Mouse (Mus musculus): ENCODE data around the gene Hmx1. TPM values are rescaled to one million over a fixed set of nuclear protein-coding genes. Genes with fewer than 3 reads are reported as not detected.
A peak's percentile ranks its signal among the peaks of the same experiment; 100 is the strongest.

The Hmx1 gene
- total and polyA plus RNA-seq, 2 experiments, result not detected

DNA sequence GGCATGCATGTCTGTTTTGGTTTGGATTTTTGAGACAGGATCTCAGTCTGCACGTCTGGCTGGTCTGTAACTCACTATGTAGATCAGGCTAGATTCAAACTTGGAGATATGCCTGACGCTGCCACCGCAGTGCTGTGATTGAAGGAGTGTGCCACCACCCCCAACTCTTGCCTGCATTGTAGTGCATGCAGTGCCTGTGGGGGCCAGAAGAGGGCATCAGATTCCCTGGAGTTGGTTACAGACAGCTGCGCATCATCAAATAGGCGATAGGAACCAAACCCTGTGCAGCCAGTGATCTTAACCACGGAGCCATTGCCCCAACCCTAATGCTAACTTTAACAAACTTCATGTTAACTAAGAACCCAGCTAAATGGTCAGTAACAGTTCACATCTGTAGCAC lies 49.9 kb downstream of the Hmx1 start:
- 87% methylated on average over 6 of the region's 6 CpGs for WGBS
- no peaks in the 10 kb centered on the region for H3K36me3 ChIP-seq (ENCODE audit: control insufficient read depth, insufficient read depth, low read length)

GRCm38 (mm10) chr5:35440459-35440858 lies 51.6 kb downstream of the Hmx1 start:
- Histone ChIP-seq H3K4me1 (ENCODE audit: control insufficient read depth, insufficient read depth, low read length) (no peaks in the 10 kb centered on the region), H3K9ac (ENCODE audit: low read depth, low read length) (no peak overlapping the region), H3K79me2 (ENCODE audit: control insufficient read depth, insufficient read depth, low read length) (no peaks in the 10 kb centered on the region), H3K36me3 (ENCODE audit: control insufficient read depth, insufficient read depth, low read length) (no peaks in the 10 kb centered on the region), H3K4me3 (ENCODE audit: insufficient read depth, low read depth, low read length) (no peak overlapping the region), H3K27me3 (ENCODE audit: control insufficient read depth, insufficient read depth, low read length) (no peaks in the 10 kb centered on the region), H3K27ac (replicated peaks; ENCODE audit: insufficient read depth, low read depth, low read length) (no peak overlapping the region)
- 61% methylated on average over 8 of the region's 8 CpGs for WGBS
- DNase-seq (ENCODE audit: extremely low read depth, low read depth, low spot score), result no peak
- TF ChIP-seq POLR2A (IDR thresholded peaks at IDR 0.05; ENCODE audit: extremely low read depth, insufficient read depth, low read length), result no peak
- TF ChIP-seq CTCF (IDR thresholded peaks at IDR 0.05; ENCODE audit: low read depth, low read length), result no peak

More for the DNA sequence above, 49.9 kb downstream of the Hmx1 start:
- DNase-seq (ENCODE audit: extremely low read depth, low read depth, low spot score), result no peak
- no peaks in the 10 kb centered on the region for H3K4me1 ChIP-seq (ENCODE audit: control insufficient read depth, insufficient read depth, low read length)
- TF ChIP-seq POLR2A (IDR thresholded peaks at IDR 0.05; ENCODE audit: extremely low read depth, insufficient read depth, low read length), result no peak
- TF ChIP-seq CTCF (IDR thresholded peaks at IDR 0.05; ENCODE audit: low read depth, low read length), result 0 out of 2 replicates have a peak, but pooled peaks have one; percentile 11
- no peak overlapping the region for H3K27ac ChIP-seq (replicated peaks; ENCODE audit: insufficient read depth, low read depth, low read length)
- H3K4me3 ChIP-seq (ENCODE audit: insufficient read depth, low read depth, low read length), result no peak overlapping the region
- H3K79me2 ChIP-seq (ENCODE audit: control insufficient read depth, insufficient read depth, low read length), result no peaks in the 10 kb centered on the region
- no peaks in the 10 kb centered on the region for H3K27me3 ChIP-seq (ENCODE audit: control insufficient read depth, insufficient read depth, low read length)
- no peak overlapping the region for H3K9ac ChIP-seq (ENCODE audit: low read depth, low read length)

DNA sequence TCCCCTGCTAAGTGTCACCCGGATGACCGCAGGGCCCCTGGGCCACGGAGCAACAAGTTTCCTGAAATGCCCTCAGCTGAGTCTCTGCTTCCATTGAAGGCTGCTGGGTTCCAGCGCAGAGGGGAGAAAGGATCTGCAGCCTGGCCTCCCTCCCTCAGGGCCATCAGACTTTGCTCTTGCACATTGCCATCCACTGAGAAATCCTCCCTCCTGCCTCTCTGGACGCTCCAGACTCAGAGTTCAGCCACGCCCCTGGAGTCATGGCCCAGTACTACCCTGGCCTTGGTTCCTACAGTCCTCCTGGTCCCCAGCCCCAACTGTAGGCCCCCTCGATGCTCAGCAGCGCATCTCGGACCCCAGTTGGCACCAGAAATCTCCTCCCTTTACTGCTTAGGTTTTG lies 52.5 kb downstream of the Hmx1 start:
- Histone ChIP-seq H3K27ac (replicated peaks; ENCODE audit: insufficient read depth, low read depth, low read length) (no peak overlapping the region), H3K27me3 (ENCODE audit: control insufficient read depth, insufficient read depth, low read length) (no peaks in the 10 kb centered on the region), H3K79me2 (ENCODE audit: control insufficient read depth, insufficient read depth, low read length) (no peaks in the 10 kb centered on the region), H3K9ac (ENCODE audit: low read depth, low read length) (no peak overlapping the region), H3K36me3 (ENCODE audit: control insufficient read depth, insufficient read depth, low read length) (no peaks in the 10 kb centered on the region), H3K4me3 (ENCODE audit: insufficient read depth, low read depth, low read length) (no peak overlapping the region), H3K4me1 (ENCODE audit: control insufficient read depth, insufficient read depth, low read length) (no peaks in the 10 kb centered on the region)
- TF ChIP-seq CTCF (IDR thresholded peaks at IDR 0.05; ENCODE audit: low read depth, low read length) (no peak), POLR2A (IDR thresholded peaks at IDR 0.05; ENCODE audit: extremely low read depth, insufficient read depth, low read length) (no peak)
- 71% methylated on average over 9 of the region's 9 CpGs for WGBS
- DNase-seq (ENCODE audit: extremely low read depth, low read depth, low spot score), result no peak

DNA sequence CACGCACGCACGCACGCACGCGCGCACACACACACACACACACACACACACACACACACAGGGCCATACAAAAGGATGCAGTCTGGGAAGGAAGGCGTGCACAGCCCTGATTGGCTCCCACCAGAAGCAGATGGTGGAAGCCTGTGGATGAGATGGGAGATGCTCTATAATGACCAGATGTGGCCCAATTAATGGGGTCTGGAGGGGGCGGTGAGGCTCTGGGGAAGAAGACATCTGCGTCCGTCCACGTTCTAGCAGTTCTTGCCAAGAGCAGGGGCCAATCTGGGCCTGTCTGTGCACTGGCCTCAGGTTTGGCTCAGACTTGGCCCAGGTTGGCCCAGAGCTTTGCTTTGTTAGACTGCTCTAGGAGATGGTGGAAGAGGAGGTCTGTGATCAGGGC lies 55.8 kb downstream of the Hmx1 start:
- H3K36me3 ChIP-seq (ENCODE audit: control insufficient read depth, insufficient read depth, low read length), result no peaks in the 10 kb centered on the region
- no peaks in the 10 kb centered on the region for H3K79me2 ChIP-seq (ENCODE audit: control insufficient read depth, insufficient read depth, low read length)
- 0 out of 2 replicates have a peak, but pooled peaks cover 3% of the 10 kb centered on the region for H3K27me3 ChIP-seq (ENCODE audit: control insufficient read depth, insufficient read depth, low read length)
- TF ChIP-seq CTCF (IDR thresholded peaks at IDR 0.05; ENCODE audit: low read depth, low read length), result no peak
- TF ChIP-seq POLR2A (IDR thresholded peaks at IDR 0.05; ENCODE audit: extremely low read depth, insufficient read depth, low read length), result no peak
- H3K4me3 ChIP-seq (ENCODE audit: insufficient read depth, low read depth, low read length), result no peak overlapping the region
- H3K4me1 ChIP-seq (ENCODE audit: control insufficient read depth, insufficient read depth, low read length), result no peaks in the 10 kb centered on the region
- WGBS, result 91% methylated on average over 12 of the region's 12 CpGs
- DNase-seq (ENCODE audit: extremely low read depth, low read depth, low spot score), result no peak
- H3K27ac ChIP-seq (replicated peaks; ENCODE audit: insufficient read depth, low read depth, low read length), result no peak overlapping the region
- H3K9ac ChIP-seq (ENCODE audit: low read depth, low read length), result no peak overlapping the region

- Histone ChIP-seq H3K4me1 (ENCODE audit: control insufficient read depth, insufficient read depth, low read length) (no peaks in the 10 kb centered on the region), H3K9ac (ENCODE audit: low read depth, low read length) (no peak overlapping the region), H3K4me3 (ENCODE audit: insufficient read depth, low read depth, low read length) (no peak overlapping the region), H3K27ac (replicated peaks; ENCODE audit: insufficient read depth, low read depth, low read length) (no peak overlapping the region), H3K36me3 (ENCODE audit: control insufficient read depth, insufficient read depth, low read length) (no peaks in the 10 kb centered on the region), H3K27me3 (ENCODE audit: control insufficient read depth, insufficient read depth, low read length) (0 out of 2 replicates have a peak, but pooled peaks cover 3% of the 10 kb centered on the region), H3K79me2 (ENCODE audit: control insufficient read depth, insufficient read depth, low read length) (no peaks in the 10 kb centered on the region)
- TF ChIP-seq CTCF (IDR thresholded peaks at IDR 0.05; ENCODE audit: low read depth, low read length), result no peak
- no peak for TF ChIP-seq POLR2A (IDR thresholded peaks at IDR 0.05; ENCODE audit: extremely low read depth, insufficient read depth, low read length)
- WGBS, result 41% methylated on average over 27 of the region's 27 CpGs
- no peak for DNase-seq (ENCODE audit: extremely low read depth, low read depth, low spot score)
These were observed 58.9 kb downstream of the Hmx1 start for GRCm38 (mm10) chr5:35447656-35448443.

Other genes starting within 250 kb of the Hmx1 start
- gene Adra2c, start 110.8 kb upstream of the Hmx1 start, total RNA-seq (2014; rRNA removed), result not detected in 2 replicates
- not detected in 2 replicates for gene Adra2c, start 110.8 kb upstream of the Hmx1 start, polyA plus RNA-seq (2012; rRNA removed)
- gene Cpz, start 136.6 kb downstream of the Hmx1 start, total RNA-seq (2014; rRNA removed), result 0.54 and 0.55 TPM in 2 replicates
- gene Cpz, start 136.6 kb downstream of the Hmx1 start, polyA plus RNA-seq (2012; rRNA removed), result 1.2 and 1.6 TPM in 2 replicates
- 2.1 and 3.2 TPM in 2 replicates for gene Trmt44, start 186.0 kb downstream of the Hmx1 start, total RNA-seq (2014; rRNA removed)
- 2.2 and 2.6 TPM in 2 replicates for gene Trmt44, start 186.0 kb downstream of the Hmx1 start, polyA plus RNA-seq (2012; rRNA removed)
- 22.6 and 24.1 TPM in 2 replicates for gene Acox3, start 193.9 kb downstream of the Hmx1 start, total RNA-seq (2014; rRNA removed)
- gene Acox3, start 193.9 kb downstream of the Hmx1 start, polyA plus RNA-seq (2012; rRNA removed), result 18.0 and 22.9 TPM in 2 replicates

All from liver, adult 2 months (tissue).